In genomic region chr17:56935363-56936131, GRCm38 (mm10) we compare ENCODE assay signal across 8 mouse cellular contexts. TPM values are rescaled to one million over a fixed set of nuclear protein-coding genes. Genes with fewer than 3 reads are reported as not detected.
A peak's percentile ranks its signal among the peaks of the same experiment; 100 is the strongest.
DNase-seq lines count a peak whose midpoint lies in the region; ATAC-seq and TF ChIP-seq lines count a peak whose summit lies in the region.

Gene Mllt1 (minus strand): TSS chr17:56935415.

- ATAC-seq in heart, embryonic 15.5 days (replicated peaks; ENCODE audit: insufficient number of reproducible peaks, insufficient read depth, low FRiP score, low read depth), result peak; percentile 98
- peak; percentile 97 for ATAC-seq in liver, embryonic 14.5 days (ENCODE audit: insufficient read depth)
- ATAC-seq in neural tube, embryonic 11.5 days (ENCODE audit: insufficient read depth, low FRiP score, low TSS enrichment), result peak; percentile 98
- peak; percentile 99 for ATAC-seq in stomach, postnatal 0 days (ENCODE audit: low FRiP score, low TSS enrichment)

- peaks cover 37% of the 10 kb centered on the region for H3K4me1 ChIP-seq in forebrain, embryonic 10.5 days
- peaks cover 27% of the 10 kb centered on the region for H3K4me1 ChIP-seq in heart, embryonic 15.5 days (replicated peaks)
- H3K4me1 ChIP-seq in liver, embryonic 14.5 days (replicated peaks; ENCODE audit: control insufficient read depth in 2 of 2, insufficient read depth in 2 of 2, low read length in 1 of 2), result peaks cover 8 to 11% of the 10 kb centered on the region in 2 experiments
- peaks cover 14% of the 10 kb centered on the region for H3K4me1 ChIP-seq in neural tube, embryonic 11.5 days (ENCODE audit: control insufficient read depth, insufficient read depth, low read length)
- H3K4me1 ChIP-seq in stomach, postnatal 0 days (replicated peaks; ENCODE audit: control insufficient read depth, insufficient read depth), result 0 out of 2 replicates have a peak, but pooled peaks cover 4% of the 10 kb centered on the region

- TF ChIP-seq CTCF in liver, embryonic 14.5 days (IDR thresholded peaks at IDR 0.05; ENCODE audit: low read depth), result peak; percentile 70
- TF ChIP-seq CTCF in stomach, postnatal 0 days (IDR thresholded peaks at IDR 0.05; ENCODE audit: low read depth), result peak; percentile 75

- TF ChIP-seq EP300 in liver, embryonic 14.5 days (IDR thresholded peaks at IDR 0.05; ENCODE audit: low read depth), result no peak
- TF ChIP-seq EP300 in stomach, postnatal 0 days (optimal IDR thresholded peaks at IDR 0.05), result no peak

- peak within 1 kb of the TSS; percentile 97 for H3K4me3 ChIP-seq in forebrain, embryonic 10.5 days
- peak within 1 kb of the TSS; percentile 96 for H3K4me3 ChIP-seq in heart, embryonic 15.5 days
- peak within 1 kb of the TSS; percentile 88 to 94 for H3K4me3 ChIP-seq in liver, embryonic 14.5 days (ENCODE audit: insufficient read depth in 1 of 2, low read depth in 2 of 2, low read length in 2 of 2)
- peak within 1 kb of the TSS; percentile 91 for H3K4me3 ChIP-seq in neural tube, embryonic 11.5 days (ENCODE audit: low read depth, low read length)
- H3K4me3 ChIP-seq in stomach, postnatal 0 days (ENCODE audit: low read depth, low read length), result peak within 1 kb of the TSS; percentile 82

- DNase-seq in CD8-positive naive resting alpha-beta T cell, adult 2 months (ENCODE audit: low read depth in 2 of 2, low spot score in 2 of 2), result peak; percentile 97
- peak; percentile 96 for DNase-seq in c-Kit-positive CD71-negative TER-119-negative erythroid progenitor cells, embryonic 14.5 days (ENCODE audit: low read depth)
- DNase-seq in forebrain, embryonic 10.5 days (ENCODE audit: extremely low spot score, low spot score), result peak; percentile 99
- peak; percentile 98 to 99 for DNase-seq in kidney, postnatal 25 days
- DNase-seq in liver, embryonic 14.5 days (ENCODE audit: low read depth in 3 of 3, low spot score in 3 of 3), result peak; percentile 91 to 93 (median 93)
- peak; percentile 100 for DNase-seq in neural tube, embryonic 11.5 days (ENCODE audit: low spot score)
- DNase-seq in stomach, postnatal 0 days (ENCODE audit: low spot score), result peak; percentile 99

- peaks cover 33% of the 10 kb centered on the region for H3K36me3 ChIP-seq in forebrain, embryonic 10.5 days (replicated peaks)
- no peaks in the 10 kb centered on the region for H3K36me3 ChIP-seq in heart, embryonic 15.5 days
- no peaks in the 10 kb centered on the region for H3K36me3 ChIP-seq in liver, embryonic 14.5 days (replicated peaks; ENCODE audit: control insufficient read depth, insufficient read depth, low read depth)
- no peaks in the 10 kb centered on the region for H3K36me3 ChIP-seq in neural tube, embryonic 11.5 days (ENCODE audit: control insufficient read depth, insufficient read depth, low read length)
- no peaks in the 10 kb centered on the region for H3K36me3 ChIP-seq in stomach, postnatal 0 days (ENCODE audit: control insufficient read depth, insufficient read depth, low read length)

- H3K9me3 ChIP-seq in forebrain, embryonic 10.5 days, result no peaks in the 10 kb centered on the region; the same call in 1 of the 2 replicates
- H3K9me3 ChIP-seq in heart, embryonic 15.5 days (replicated peaks), result no peaks in the 10 kb centered on the region
- H3K9me3 ChIP-seq in liver, embryonic 14.5 days (ENCODE audit: control insufficient read depth, low read length), result no peaks in the 10 kb centered on the region
- no peaks in the 10 kb centered on the region for H3K9me3 ChIP-seq in neural tube, embryonic 11.5 days (ENCODE audit: control insufficient read depth, low read length)
- H3K9me3 ChIP-seq in stomach, postnatal 0 days (ENCODE audit: control insufficient read depth, low read length), result no peaks in the 10 kb centered on the region

- H3K4me2 ChIP-seq in heart, embryonic 15.5 days, result peak within 1 kb of the TSS; percentile 93
- H3K4me2 ChIP-seq in liver, embryonic 14.5 days (ENCODE audit: low read depth), result peak within 1 kb of the TSS; percentile 98
- H3K4me2 ChIP-seq in neural tube, embryonic 11.5 days (ENCODE audit: low read depth), result peak within 1 kb of the TSS; percentile 93
- peak within 1 kb of the TSS; percentile 98 for H3K4me2 ChIP-seq in stomach, postnatal 0 days (replicated peaks; ENCODE audit: low read depth)

- peaks cover 10% of the 10 kb centered on the region for H3K27me3 ChIP-seq in forebrain, embryonic 10.5 days (ENCODE audit: poor library complexity, severe bottlenecking)
- no peaks in the 10 kb centered on the region for H3K27me3 ChIP-seq in heart, embryonic 15.5 days
- no peaks in the 10 kb centered on the region; the same call in 1 of the 2 replicates for H3K27me3 ChIP-seq in liver, embryonic 14.5 days (ENCODE audit: control insufficient read depth, insufficient read depth, low read length)
- no peaks in the 10 kb centered on the region for H3K27me3 ChIP-seq in neural tube, embryonic 11.5 days (ENCODE audit: control insufficient read depth, insufficient read depth, low read length)
- no peaks in the 10 kb centered on the region for H3K27me3 ChIP-seq in stomach, postnatal 0 days (ENCODE audit: control insufficient read depth, insufficient read depth, low read length)

- WGBS in forebrain, embryonic 10.5 days, result 2% methylated on average over 76 of the region's 76 CpGs
- 3% methylated on average over 63 of the region's 76 CpGs for WGBS in heart, embryonic 15.5 days
- 3% methylated on average over 74 of the region's 76 CpGs for WGBS in liver, embryonic 14.5 days (ENCODE audit: insufficient replicate concordance)
- WGBS in neural tube, embryonic 11.5 days, result 3% methylated on average over 69 of the region's 76 CpGs
- WGBS in stomach, postnatal 0 days, result 5% methylated on average over 52 of the region's 76 CpGs

- H3K27ac ChIP-seq in forebrain, embryonic 10.5 days, result peak within 1 kb of the TSS; percentile 97
- H3K27ac ChIP-seq in heart, embryonic 15.5 days, result peak within 1 kb of the TSS; percentile 77
- H3K27ac ChIP-seq in liver, embryonic 14.5 days, result no peak within 1 kb of the TSS; the same call in 1 of the 2 replicates
- H3K27ac ChIP-seq in neural tube, embryonic 11.5 days (ENCODE audit: low read depth, low read length), result peak within 1 kb of the TSS; percentile 73
- H3K27ac ChIP-seq in stomach, postnatal 0 days (replicated peaks), result peak within 1 kb of the TSS; percentile 87

- peak within 1 kb of the TSS; percentile 94 for H3K9ac ChIP-seq in heart, embryonic 15.5 days
- H3K9ac ChIP-seq in liver, embryonic 14.5 days (replicated peaks), result peak within 1 kb of the TSS; percentile 88
- H3K9ac ChIP-seq in neural tube, embryonic 11.5 days (ENCODE audit: low read length), result peak within 1 kb of the TSS; percentile 94
- peak within 1 kb of the TSS; percentile 89 for H3K9ac ChIP-seq in stomach, postnatal 0 days (ENCODE audit: low read length)

RNA-seq across cellular contexts. Expression of gene Mllt1, which starts in this region (rescaled TPM):
- 72.7 and 74.6 TPM in 2 replicates for polyA plus RNA-seq in forebrain, embryonic 10.5 days (2016; fragmentation: Nextera tagmentation; extraction: Ambion mirVana)
- polyA plus RNA-seq in heart, embryonic 15.5 days (2015; fragmentation: Nextera tagmentation; extraction: Ambion mirVana), result 25.8 and 35.3 TPM in 2 replicates
- 12.0 and 13.7 TPM in 2 replicates for polyA plus RNA-seq in liver, embryonic 14.5 days (2012; rRNA removed)
- polyA plus RNA-seq in liver, embryonic 14.5 days (2014; fragmentation: Nextera tagmentation; extraction: Ambion mirVana), result 3.7 and 4.8 TPM in 2 replicates
- polyA plus RNA-seq in neural tube, embryonic 11.5 days (2014; fragmentation: Nextera tagmentation; extraction: Ambion mirVana), result 31.2 and 36.4 TPM in 2 replicates
- polyA plus RNA-seq in stomach, postnatal 0 days (2015; fragmentation: Nextera tagmentation; extraction: Ambion mirVana), result 13.7 and 15.3 TPM in 2 replicates
